Mouse (Mus musculus) C2C12 (cell line): ENCODE results near the gene Tmem234.

Source experiments
- CEBPB ChIP-seq: IDR thresholded peaks from one replicate; pipeline ENCODE4 v1.6.1; 2011; ENCODE audit warnings: low read depth, mild to moderate bottlenecking, control low read depth, moderate library complexity
- CTCF ChIP-seq: IDR thresholded peaks from one replicate; pipeline ENCODE4 v1.5.1; 2011; ENCODE audit not compliant: control insufficient read depth, insufficient read depth, insufficient read length
- FOSL1 ChIP-seq: IDR thresholded peaks from one replicate; pipeline ENCODE4 v1.8.0; 2011; ENCODE audit warnings: mild to moderate bottlenecking, low read length; ENCODE audit not compliant: poor library complexity, insufficient read depth, severe bottlenecking
- MAX ChIP-seq: IDR thresholded peaks from one replicate; pipeline ENCODE4 v1.6.1; 2011; ENCODE audit warnings: mild to moderate bottlenecking, control low read depth
- MYOD1 ChIP-seq: IDR thresholded peaks from one replicate; pipeline ENCODE4 v1.6.1; 2011; ENCODE audit warnings: low read depth; ENCODE audit not compliant: control insufficient read depth, insufficient read length
- MYOG ChIP-seq: IDR thresholded peaks from one replicate; pipeline ENCODE4 v1.6.1; 2011; ENCODE audit not compliant: control insufficient read depth, insufficient read length; ENCODE audit errors: extremely low read depth
- USF1 ChIP-seq: IDR thresholded peaks from one replicate; pipeline ENCODE4 v1.6.1; 2011; ENCODE audit warnings: low read depth, mild to moderate bottlenecking, control low read depth, moderate library complexity

DNA sequence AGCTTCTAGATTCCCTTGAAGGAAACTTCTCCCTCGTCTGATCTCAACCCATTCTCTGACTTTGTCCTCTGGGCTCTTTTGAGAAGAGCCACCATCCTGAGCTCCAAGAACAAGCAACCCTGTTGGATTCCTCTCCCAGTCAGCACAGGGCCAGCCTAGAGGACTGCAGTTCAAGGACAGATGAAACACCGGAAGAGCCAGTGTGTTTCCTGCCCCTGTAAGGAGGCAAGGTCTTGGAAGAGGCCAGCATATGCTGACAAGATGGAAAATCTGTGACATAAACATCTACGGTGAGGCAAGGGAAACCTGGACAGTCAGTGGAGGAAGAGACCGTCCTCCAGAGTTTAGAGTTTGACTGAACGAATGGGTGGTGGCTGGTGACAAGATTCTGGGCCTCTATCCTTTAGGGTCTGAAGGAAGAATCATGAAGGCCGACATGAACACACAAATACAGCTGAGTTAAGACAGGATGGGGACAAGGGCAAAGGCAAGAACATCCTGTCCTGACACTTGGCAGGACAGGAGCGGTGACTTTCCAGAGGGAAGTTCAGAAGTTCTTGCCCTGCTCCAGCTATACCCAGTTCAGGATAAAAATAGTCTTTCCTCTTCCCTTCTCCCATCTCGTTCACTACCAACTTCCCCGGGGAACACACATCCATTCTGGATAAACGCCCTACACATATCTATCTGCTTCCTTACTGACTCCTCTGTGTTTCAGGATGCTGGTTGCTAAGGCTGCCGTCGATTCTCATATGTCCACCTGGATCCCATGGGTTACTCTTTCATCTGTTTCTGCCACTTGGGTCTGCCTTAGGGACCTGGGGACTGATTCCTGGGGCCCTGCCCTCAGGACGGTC, 28.0 kb upstream of the Tmem234 start:
- TF ChIP-seq CTCF (no peak), MYOG (no peak), USF1 (no peak), MAX (no peak), FOSL1 (no peak), MYOD1 (no peak), CEBPB (no peak)
